Mouse (Mus musculus): ENCODE measurements around the gene Rhobtb1.

GRCm38 (mm10) chr10:69306205-69306604 is 155.0 kb downstream of the Rhobtb1 start:
- TF ChIP-seq CTCF (conservative IDR thresholded peaks at IDR 0.05; ENCODE audit: low read length) (peak; percentile 98), NANOG (IDR thresholded peaks at IDR 0.05; ENCODE audit: borderline replicate concordance, low read length) (no peak), POU5F1 (IDR thresholded peaks at IDR 0.05; ENCODE audit: borderline replicate concordance, low read length) (no peak)
